Mouse (Mus musculus) right cerebral cortex, postnatal 25 days (tissue): ENCODE measurements around the gene Gna11.

Source experiments
- DNase-seq: peaks from one replicate; pipeline ENCODE4 v3.0.0; 2022

Gna11 gene

DNA sequence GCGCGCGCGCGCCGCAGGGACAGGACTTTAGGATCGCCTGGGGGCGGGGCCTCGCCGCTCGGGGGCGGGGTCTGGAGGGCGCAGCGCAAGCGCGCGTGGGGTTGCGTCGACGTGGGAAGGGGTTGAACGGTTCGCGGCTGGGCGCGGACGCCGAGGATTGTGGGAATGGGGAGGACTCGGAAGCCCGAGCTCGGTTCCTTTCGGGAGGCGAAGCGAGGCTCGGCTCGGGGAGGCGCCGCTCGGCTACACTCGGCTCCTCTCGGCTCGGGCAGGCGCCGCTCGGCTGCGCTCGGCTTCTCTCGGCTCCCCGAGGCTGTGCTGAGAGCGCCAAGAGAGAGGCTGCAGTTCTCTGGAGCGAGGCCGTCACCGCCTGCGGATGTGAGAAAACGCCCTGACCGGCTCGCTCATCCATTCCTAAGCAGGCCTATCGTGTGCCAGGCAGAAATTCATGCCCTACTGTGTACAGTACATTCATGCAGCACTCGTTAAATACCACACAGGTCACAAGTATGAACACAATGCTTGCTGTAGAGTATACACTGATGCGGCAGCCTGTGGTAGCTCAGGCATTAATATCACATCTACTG is at the start of gene Gna11:
Gene Gna11 (minus strand): TSS at position 30 of the 587 bp plus-strand sequence.
- DNase-seq, result peak; percentile 100

DNA sequence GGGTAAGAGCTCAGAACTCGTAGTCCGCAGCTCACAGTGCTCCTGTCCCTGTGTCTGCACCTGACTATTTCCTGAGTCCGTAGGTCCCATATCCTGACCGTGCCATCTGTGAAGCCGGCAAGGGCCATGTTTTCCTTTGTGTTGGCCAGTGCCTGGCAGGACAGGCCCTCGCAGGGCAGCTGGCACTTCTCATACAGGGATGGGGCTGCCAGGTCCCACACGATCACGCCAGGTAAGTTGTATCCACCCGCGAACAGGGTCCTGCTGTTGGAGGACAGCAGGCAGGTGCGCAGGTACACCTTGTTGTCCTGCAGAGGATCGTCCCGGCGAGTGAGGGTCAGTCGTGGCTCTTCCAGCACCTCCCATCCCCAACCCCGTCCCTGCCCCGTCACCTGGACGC is 48.9 kb upstream of the Gna11 start:
- DNase-seq, result no peak

DNA sequence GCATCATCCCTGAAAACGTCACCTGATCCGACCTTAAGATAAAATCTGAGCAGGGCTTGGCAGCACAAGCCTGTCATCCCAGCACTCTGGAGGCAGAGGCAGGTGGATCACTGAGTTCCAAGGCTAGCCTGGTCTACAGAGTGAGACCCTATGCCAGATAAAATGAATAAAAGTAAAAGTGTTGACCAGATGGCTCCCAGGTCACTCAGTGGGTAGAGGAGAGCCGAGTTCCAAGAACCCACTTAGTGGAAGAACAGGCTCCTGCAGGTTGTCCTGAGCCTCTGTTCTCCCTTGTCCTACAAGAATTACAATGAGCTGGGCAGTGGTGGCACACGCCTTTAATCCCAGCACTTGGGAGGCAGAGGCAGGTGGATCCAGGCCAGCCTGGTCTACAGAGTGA is 48.2 kb upstream of the Gna11 start:
- no peak for DNase-seq

DNA sequence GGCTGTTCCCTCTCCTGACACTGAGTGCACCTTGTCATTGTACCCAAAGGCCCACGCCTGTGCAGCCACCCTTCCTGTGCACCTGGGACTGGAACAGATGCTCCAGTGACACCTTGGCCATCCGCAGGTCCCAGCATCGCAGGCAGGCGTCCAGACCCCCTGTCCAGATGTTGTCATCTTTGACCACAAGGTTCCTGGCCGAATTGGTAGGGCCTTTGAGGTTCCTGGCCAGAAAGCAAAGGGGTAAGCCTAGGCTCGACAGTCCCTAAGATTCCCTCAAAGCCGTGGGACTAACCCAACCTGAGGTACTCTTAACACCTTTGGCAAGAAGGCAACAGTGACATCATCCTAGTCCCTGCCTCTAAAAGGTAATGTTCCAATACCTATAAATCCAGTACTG is 47.6 kb upstream of the Gna11 start:
- no peak for DNase-seq

DNA sequence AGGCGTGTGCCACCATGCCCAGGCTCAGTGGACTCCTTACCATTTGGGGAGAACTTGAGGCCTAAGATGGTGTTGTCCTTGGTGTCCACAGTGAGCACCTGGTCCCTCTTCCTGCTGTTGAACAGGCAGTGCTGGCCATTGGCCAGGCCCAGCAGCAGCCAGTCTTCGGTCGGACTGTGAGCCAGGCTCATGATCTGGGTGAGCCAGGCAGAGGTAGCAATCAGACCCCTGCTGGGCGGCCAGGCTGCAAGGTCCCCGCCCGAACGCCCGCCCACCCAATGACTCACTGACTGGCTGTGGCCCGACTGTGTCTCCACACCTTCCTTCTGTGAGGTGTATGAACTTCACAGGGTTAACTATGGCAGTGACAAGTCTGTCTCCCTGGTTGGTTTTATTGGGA is 46.9 kb upstream of the Gna11 start:
- no peak for DNase-seq

DNA sequence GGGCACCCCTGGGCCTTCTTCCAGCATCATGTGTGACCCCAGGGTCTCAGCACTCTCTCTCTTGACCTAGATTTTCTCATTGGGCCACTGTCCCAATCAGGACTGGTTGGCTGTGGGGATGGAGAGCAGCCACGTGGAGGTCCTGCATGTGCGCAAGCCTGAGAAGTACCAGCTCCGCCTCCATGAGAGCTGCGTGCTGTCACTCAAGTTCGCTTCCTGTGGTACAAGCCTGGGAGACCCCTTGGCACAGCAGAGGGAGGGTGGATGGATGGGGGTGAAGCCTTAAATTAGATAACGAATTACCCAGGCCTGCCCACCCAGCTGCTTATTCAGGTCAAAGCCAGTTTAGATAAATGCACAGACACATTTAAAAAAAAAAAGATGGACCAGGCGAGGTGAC is 43.7 kb upstream of the Gna11 start:
- no peak for DNase-seq

DNA sequence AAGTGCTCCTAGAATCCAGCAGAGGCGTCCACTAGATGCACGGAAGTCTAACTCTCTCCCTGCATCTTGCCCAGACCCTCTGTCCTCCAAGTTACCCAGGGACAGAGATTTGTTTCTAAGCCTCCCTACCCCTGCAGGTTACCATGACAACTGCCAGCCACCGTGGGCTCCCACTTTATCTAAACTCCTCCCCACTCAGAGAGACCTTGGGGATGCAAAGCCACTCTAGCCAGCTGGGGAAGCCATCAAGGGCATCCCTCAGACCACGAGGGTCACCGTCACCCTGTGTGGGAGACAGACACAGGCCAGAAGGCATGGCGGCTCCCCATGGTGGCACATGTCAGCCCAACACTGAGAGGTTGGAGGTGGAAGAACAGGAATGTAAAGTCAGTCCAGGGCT is 38.4 kb upstream of the Gna11 start:
- DNase-seq, result no peak

DNA sequence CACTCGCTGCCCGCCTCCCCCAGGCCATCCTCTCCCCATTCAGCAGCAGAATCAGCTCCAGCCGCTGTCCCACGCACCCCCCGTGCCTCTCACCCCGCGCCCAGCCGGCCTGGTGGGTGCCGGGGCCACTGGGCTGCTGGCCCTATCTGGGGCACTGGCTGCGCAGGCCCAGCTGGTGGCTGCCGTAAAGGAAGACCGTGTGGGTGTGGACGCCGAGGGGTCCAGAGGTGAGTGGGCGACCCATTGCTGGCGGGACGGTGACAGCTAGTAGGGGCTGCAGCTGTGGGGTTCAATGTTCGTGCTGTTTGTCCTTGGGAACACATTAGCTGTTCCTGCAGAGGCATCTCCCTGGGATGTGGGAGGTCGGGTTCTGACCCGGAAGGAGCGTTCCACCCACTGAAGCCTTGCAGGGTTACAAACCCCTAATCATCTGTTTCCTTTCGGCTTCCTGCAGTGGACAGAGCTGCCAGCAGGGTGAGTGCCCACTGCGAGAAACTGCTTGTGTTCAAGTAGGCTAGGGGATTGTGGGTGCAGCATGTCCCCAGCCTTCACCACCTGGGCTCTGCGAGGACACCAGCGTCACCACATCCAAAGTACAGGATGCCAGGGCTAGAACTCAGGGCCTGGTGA is 35.6 kb upstream of the Gna11 start:
- DNase-seq, result no peak

DNA sequence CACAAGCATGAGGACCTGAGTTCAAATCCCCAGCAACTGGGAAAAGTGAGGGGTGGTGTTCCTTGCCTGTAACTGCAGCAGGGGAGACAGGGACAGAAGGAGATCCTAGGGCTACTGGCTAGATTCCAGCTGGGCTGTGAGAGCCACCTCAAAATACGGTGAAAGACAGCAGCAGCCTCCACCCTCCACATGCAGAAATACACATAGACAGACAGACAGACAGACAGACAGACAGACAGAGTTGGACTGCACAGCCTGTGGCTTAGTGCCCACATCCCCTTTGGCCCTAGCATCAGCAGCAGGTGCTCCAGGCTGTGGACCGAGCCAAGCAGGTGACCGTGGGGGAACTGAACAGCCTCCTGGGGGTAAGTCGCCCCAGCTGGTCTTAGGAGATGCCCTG is 35.0 kb upstream of the Gna11 start:
- no peak for DNase-seq

DNA sequence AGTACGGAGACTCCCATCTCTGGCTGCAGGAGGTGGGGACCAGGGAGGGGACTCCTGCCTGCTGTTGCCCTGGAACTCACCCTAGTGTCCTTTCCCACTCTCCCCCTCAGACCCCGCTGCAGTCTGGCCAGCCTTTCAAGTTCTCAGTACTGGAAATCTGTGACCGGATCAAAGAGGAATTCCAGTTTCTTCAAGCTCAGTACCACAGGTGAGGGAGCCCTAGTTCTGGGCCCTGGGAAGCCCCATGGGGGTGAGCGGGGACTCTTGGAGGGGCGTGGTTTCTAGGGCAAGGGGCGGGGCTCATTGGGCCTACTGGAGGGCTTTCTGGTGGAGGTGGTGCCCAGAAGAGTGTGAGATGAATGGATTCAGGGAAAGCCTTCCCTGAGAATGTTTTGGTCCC is 30.7 kb upstream of the Gna11 start:
- DNase-seq, result no peak

DNA sequence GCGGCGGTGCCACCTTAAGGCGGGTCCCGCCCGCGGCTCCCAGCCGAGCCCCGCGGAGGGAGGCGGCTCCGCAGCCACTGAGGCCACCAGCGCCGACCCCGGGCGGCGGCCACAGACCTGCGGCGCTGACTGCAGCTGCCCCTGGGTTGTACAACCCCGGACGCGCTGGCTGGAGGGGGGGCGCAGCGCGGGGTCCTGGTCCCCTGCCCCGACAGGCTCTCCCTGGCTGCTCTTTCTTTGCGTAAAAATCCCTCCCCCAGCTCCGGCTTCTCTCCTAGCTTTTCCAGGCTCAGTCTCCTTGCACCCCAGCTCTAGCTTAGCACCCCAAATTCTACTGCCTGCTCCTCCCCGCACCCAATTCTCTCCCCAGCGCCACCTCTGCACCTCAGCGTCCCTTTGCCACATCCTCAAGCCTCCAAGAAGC is 30.2 kb upstream of the Gna11 start:
- peak; percentile 69 for DNase-seq

DNA sequence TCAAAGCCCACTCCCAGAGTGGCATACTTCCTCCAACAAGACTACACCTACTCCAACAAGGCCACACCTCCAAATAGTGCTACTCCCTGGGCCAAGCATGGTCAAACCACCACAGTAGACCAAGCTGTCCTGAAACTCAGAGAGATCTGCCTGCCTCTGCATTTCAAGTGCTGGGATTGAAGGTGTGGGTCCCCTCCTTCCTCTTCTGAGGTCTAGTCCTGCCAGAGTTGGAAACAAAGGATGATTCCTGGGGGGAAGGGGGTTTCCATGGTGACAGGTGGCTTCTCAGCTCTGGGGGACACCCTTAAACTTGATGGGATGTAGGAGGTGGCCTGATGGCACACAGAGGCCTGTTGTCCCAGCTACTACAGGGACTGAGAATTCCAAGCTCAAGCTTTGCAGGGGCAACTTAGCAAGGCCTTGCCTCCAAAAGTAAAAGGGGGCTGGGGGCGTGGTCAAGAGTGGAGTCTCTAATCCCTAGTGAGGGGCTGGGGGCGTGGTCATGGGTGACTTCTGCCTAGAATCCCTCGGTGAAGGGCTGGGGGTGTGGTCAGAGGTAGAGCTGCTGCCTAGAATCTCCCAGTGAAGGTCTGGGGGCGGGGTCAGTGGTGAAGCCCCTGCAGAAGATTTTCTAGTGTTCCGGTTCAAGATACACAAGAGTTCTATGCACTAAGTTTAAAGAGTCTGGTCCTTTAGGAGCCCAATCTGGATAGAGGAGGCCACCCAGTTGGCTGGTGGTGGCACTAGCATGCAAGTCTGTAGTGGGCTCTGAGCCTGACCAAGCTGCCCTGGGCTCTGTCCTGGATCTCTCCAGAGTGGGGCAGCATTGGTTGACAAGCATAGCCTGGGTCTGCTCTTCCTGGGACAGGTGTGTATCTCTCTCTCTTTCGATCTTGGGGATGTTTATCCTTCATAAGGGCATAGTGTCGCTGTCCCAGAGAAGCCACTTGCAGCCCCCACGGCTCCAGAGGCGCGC is 29.4 kb upstream of the Gna11 start, which contains the start of gene Tle2:
Gene Tle2 (plus strand): TSS at position 481 of the 976 bp plus-strand sequence.
- no peak for DNase-seq

DNA sequence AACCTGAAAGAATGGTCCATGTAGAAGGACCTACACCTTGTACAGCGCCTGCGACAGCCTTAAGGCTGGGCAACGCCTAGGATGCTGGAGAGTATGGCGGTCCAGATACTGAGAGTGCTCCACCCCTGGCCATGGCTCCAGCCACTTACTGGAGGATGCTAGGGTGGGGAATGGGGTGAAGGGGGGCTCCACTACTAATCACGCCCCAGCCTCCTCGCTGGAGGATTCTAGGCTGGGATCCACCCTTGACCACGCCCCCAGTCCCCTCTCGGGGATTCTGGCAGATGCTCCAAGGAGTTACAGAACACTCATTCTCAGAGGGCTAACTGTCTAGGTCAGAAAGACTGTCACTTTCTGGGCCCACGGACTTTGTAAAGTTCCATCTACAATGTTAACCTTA is 28.0 kb upstream of the Gna11 start:
- no peak for DNase-seq

DNA sequence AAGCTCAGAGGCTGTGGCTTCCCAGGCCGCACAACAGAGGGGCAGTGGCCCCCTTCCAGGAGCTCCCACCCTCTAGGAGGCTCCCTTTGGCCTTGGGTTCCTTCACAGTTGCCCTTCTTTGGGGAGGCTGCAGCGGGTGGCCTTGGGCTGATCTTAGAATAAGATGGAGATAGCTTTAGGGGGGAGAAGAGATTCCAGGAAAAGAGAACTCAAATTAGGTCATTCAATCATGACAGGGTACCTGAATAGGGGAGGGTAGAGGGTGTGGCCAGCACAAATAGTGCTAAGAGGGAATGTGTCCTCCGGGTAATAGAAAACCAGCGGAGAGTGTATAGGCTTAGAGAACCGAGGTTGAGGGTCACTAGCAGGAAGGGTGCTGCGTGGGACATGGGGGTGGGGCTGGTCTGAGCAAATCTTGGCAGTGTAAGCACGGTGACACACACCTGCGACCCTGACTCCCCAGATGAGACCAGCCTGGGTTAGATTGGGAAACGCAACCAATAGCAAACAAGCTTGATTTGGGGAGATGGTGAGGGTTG is 27.2 kb upstream of the Gna11 start:
- no peak for DNase-seq

DNA sequence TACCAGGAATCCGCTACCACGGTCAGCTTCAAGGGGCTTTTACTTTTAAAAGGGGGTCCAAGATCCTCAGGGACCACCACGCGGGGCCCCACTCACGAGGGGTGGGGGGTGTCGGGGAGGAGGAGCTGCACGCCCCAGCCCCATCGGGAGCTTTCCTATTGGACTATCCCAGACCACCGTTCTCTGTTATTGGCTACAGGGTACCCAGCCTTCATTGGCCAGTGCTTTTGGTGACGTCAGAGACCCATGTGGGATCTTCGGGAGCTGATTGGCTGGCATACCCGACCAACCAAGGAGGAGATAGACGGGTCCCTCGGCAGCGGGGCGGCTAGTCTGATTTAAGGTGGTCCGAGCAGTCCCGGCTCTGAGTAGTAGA is 26.5 kb upstream of the Gna11 start:
- peak; percentile 98 for DNase-seq

DNA sequence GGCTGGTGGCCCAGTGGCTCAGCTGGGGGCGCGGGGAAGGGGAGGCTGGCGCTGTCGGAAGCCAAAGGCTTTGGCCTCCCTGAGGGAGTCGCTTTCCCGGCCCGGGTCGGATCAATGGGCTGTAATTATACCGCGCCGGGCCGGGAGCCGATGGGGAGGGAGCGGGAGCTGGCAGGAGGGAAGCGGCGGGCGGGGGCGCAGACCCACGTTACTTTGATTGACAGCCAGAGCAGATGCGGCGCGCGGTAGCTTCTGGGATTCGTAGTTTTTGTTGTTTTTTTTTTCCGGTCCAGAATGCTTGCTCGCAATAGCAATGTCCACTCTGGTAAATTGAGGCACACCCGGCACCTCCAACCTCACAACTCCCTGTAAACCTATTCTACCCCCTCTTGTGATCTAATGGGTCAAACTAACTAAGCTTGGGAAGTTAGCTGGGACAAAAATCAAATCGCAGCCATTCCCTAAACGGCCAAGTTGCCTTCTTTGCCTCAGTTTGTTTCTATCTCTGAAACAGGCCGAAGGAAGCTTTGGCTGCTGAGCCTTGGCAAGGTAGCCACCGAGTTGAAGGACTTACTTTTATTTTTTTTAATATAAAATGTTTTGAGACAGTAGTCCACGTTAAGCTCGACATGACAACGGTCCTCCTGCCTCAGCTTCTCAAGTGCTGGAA is 26.0 kb upstream of the Gna11 start:
- DNase-seq, result peak; percentile 93

DNA sequence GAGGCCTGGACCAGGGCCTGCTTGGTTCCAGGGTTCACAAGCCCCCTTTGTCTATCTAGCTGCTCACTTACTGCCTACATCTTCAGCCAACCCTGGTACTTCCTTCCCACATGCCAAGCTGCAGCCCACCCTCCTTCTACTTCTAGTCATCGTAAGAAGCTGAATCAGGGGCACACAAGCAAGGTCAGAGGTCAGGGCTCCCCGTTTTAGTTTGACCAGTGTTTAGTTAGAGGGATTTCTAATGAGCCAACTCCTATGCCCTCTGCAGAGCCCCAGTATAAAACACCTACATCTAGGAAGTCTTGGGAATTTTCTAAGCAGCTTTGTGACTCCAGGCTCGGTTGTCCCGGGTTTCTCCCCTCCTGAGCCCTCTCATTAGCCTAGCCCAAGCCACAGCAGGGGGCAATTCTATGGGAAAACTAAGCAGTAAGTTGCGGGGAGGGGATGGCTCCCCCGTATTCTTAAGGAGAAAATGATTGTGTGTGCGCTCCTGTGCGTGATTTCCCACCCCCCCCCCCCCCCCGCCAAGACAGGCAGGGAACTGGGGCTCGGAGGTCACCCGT is 25.3 kb upstream of the Gna11 start:
- DNase-seq, result no peak

DNA sequence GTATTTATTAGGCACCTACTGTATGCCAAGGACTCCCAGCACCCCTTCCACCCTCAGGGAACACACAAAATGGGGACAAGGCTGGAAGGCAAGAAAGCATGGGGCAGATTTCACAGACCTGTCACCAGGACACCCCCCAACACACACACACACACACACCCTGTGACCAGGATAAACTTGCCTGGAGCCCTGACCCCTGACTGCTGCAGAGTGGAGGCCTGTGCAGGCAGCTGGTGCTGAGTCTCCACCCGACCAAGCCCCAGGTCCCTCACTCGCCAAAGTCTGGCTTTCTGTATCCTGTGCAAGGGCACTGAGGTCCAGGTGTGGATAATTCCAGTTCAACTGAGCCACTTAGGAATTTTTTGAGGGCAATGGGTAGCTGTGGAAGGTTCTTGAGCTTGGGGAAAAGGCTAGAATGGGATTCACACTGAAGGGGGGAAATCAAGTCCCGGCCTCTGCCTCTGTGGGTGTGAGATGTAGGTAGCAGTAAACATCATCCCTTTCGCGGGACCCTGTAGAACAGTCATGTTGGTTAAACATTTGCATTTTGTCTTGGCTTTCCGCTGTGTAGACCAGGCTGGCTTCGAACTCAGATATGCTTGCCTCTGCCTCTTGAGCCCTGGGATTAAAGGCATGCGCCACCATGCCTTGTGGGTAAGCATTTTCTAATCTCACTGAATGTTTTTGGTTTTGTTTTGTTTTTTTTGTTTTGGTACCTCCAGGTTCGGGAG is 24.7 kb upstream of the Gna11 start:
- DNase-seq, result no peak

DNA sequence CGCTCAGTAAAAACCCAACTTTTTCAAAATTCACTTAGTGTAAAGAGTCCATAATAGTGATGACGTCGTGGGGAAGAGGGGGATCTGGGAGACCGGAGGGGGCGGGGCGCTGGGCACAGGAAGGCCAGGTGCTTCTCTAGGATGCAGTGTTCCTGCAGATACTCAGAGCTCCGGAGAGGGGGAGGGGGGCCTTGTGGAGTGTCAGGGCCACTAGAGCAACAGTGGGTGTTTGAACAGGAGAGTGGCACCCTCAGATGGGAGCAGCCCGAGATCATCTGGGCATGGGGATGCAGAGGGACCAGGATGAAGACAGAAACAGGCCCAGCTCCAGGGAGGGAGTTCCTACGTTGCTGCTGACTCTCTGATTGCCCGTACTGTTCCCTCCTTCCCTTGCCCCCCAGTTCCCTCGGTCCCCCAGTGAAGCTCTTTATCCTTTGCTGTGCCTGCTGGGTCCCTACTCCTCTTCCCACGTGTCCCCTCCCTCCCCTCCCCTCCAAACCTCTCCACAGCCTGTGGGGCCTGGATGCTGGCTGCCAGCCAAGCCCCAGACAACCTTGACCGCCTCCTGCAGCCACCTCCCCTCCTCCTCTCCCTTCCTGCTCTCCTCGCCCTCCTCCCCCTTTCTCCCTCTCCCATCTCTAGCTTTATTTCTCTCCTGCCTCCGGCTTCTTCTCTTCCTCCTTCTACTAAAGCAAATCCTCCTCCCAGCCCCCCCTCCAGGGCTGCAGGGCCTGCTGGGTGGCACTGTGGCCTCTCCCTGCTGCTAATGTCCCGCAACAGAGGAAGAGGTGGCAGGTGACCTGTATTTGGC is 23.6 kb upstream of the Gna11 start:
- no peak for DNase-seq

DNA sequence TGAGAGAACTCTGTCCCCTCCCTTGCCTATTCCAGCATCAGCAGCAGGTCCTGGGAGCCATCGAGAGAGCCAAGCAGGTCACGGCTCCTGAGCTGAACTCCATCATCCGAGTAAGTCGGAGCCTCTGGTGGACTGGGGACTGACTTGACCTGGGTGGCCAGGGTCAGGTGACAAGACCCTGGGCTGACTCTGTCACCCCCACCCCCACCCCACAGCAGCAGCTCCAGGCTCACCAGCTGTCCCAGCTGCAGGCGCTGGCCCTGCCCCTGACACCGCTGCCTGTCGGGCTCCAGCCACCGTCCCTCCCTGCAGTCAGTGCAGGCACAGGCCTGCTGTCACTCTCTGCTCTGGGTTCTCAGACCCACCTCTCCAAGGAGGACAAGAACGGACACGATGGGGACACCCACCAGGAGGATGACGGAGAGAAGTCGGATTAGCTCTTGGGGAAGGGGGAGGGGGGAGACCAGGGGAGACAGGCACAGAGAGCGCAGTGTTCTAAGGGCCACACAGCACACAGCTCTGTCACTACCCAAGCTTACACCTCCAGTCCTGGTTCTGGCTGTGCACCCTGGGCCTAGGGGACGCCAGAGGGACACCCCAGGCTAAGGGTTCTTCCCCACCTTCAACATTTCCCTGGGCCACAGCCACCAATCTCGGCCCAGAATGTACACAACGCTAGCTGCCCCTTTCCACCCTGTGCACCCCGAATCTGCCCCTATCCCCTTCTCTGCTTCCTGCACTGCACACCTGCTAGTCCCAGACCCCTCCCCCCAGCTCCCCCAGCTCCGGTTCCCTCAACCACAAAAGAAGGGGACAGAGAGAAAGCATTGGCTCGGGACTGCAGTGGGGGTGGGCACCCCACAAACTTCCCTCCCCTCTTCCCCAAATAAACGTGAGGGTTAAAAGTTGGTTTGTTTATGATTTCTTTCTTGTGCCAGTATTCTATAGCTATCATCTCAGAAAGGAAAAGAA is 20.6 kb upstream of the Gna11 start:
- no peak for DNase-seq
